Mouse (Mus musculus) intestine, embryonic 16.5 days (tissue): Measurements from ENCODE around the gene Acot3. TPM values are rescaled to one million over a fixed set of nuclear protein-coding genes. Genes with fewer than 3 reads are reported as not detected.
"Not testable (repeated sequence)": the region's sequence is repeated elsewhere in the genome, so short reads cannot be mapped to it uniquely, and the experiment has no call there.

Experiments used
- ATAC-seq: fragments of 200-750 bp; cut with Nextera tagmentation; 2 replicates; pipeline ENCODE4 v1.8.0; 2017; ENCODE audit warnings: moderate TSS enrichment, moderate library complexity
- H3K27ac ChIP-seq: fragments of 300-500 bp; sonication (generic); 2 replicates; pipeline ENCODE4 v1.5.1; 2014; ENCODE audit warnings: mild to moderate bottlenecking, low read length
- H3K27me3 ChIP-seq: fragments of 300-500 bp; sonication (generic); replicated peaks from 2 replicates; pipeline ENCODE4 v1.6.1; 2014; ENCODE audit warnings: low read length, control low read depth, mixed read lengths; ENCODE audit not compliant: control insufficient read depth, insufficient read depth
- H3K36me3 ChIP-seq: fragments of 300-500 bp; sonication (generic); 2 replicates; pipeline ENCODE4 v1.6.1; 2014; ENCODE audit warnings: low read length, control low read depth; ENCODE audit not compliant: control insufficient read depth, insufficient read depth
- H3K4me1 ChIP-seq: fragments of 300-500 bp; sonication (generic); 2 replicates; pipeline ENCODE4 v1.6.1; 2014; ENCODE audit warnings: low read length, control low read depth, mixed read lengths; ENCODE audit not compliant: control insufficient read depth, insufficient read depth
- H3K4me2 ChIP-seq: fragments of 300-500 bp; sonication (generic); 2 replicates; pipeline ENCODE4 v1.6.1; 2014; ENCODE audit warnings: low read depth, low read length, control low read depth
- H3K4me3 ChIP-seq: fragments of 300-500 bp; sonication (generic); 2 replicates; pipeline ENCODE4 v1.5.1; 2014; ENCODE audit warnings: mild to moderate bottlenecking, low read length
- H3K9ac ChIP-seq: fragments of 300-500 bp; sonication (generic); 2 replicates; pipeline ENCODE4 v1.6.1; 2014; ENCODE audit warnings: low read depth, low read length
- H3K9me3 ChIP-seq: fragments of 300-500 bp; sonication (generic); 2 replicates; pipeline ENCODE4 v1.6.1; 2016; ENCODE audit warnings: low read length, control low read depth; ENCODE audit not compliant: control insufficient read depth
- WGBS: fragments of 180-500 bp; shearing (Covaris S2); extraction: QIAGEN DNeasy Blood & Tissue Kit; methylation state at CpG from one replicate; pipeline ENCODE4 v1.1.7; 2014; 5-methylcytosine and 5-hydroxymethylcytosine counted together
- polyA plus RNA-seq: library from polyadenylated mRNA; unstranded; fragments of >200 nt; fragmentation: Nextera tagmentation; extraction: Ambion mirVana; gene quantifications from 2 replicates; pipeline ENCODE4 v1.2.1, GENCODE M21; 2015

Acot3 gene
- 7.0 and 11.7 TPM in 2 replicates for polyA plus RNA-seq

DNA sequence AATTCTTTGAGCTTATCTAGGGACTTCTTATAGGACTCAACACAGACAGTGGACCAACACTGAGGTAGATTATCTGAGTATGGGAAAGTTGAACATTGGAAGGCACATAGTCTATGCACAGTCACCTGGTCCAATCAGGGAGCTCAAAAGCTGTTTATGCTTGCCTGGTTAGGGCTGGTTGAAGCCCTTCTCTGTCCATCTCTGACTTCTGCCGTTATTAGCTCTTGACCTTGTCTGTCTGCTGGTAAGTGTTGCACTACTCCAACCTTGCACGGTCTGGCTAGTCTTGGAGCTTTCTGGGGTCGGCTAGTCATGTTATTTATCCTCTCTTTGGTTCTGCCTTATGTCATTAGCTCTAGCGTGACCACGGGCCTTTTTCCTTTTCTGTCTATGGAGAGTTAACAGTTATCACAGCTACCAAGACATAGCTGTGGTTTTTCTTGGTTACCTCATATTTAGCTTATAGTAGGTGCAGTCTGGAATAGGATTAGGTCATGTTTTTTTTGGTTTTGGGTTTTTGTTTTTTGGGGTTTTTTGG lies at the start of gene Acot3:
Gene Acot3, plus strand, starts transcription at position 208 of the 538 bp plus-strand sequence.
- no peak within 1 kb of the TSS; the same call in 1 of the 2 replicates for H3K4me3 ChIP-seq
- no peaks in the 10 kb centered on the region for H3K36me3 ChIP-seq
- WGBS = 62% methylated on average over 5 of the region's 5 CpGs
- no peak within 1 kb of the TSS for H3K27ac ChIP-seq
- H3K9me3 ChIP-seq = no peaks in the 10 kb centered on the region
- H3K9ac ChIP-seq = no peak within 1 kb of the TSS
- H3K4me1 ChIP-seq = peaks cover 3% of the 10 kb centered on the region; the same call in 1 of the 2 replicates
- 0 out of 2 replicates have a peak within 1 kb of the TSS, but pooled peaks have one; percentile 88 for H3K4me2 ChIP-seq
- no peaks in the 10 kb centered on the region; the same call in 1 of the 2 replicates for H3K27me3 ChIP-seq
- no peak for ATAC-seq

GRCm38 (mm10) chr12:84003866-84004265 lies 48.1 kb upstream of the Acot3 start:
- H3K36me3 ChIP-seq = no peaks in the 10 kb centered on the region
- no peak overlapping the region for H3K9ac ChIP-seq
- H3K27ac ChIP-seq = no peak overlapping the region
- no peak overlapping the region for H3K4me2 ChIP-seq
- H3K9me3 ChIP-seq = no peaks in the 10 kb centered on the region
- no peak for ATAC-seq
- H3K4me1 ChIP-seq = peaks cover 7% of the 10 kb centered on the region; the same call in 1 of the 2 replicates
- H3K4me3 ChIP-seq = no peak overlapping the region
- 81% methylated on average over 1 of the region's 1 CpGs for WGBS
- no peaks in the 10 kb centered on the region for H3K27me3 ChIP-seq

DNA sequence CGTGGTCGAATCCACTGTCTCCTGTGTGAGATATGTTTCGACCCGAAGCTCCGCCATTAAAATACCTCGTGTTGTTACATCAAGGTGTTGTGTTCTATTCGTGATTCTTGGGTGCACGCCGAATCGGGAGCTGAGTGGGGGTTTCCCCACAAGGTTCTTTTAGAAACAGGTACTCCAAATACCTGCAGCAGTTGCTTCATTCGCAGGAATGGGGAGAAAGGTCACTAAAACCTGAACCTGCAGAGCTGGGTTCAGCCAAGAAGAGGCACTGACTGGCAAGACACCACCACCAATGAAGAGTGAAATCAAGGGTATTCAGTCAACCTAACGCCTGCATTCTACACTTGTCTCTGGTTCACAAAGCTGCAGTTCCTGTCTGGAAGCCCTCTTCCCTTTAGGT lies 43.7 kb upstream of the Acot3 start:
- no peaks in the 10 kb centered on the region for H3K36me3 ChIP-seq
- no peaks in the 10 kb centered on the region for H3K9me3 ChIP-seq
- WGBS = 85% methylated on average over 12 of the region's 12 CpGs
- no peak overlapping the region for H3K9ac ChIP-seq
- H3K27ac ChIP-seq = no peak overlapping the region; the same call in 1 of the 2 replicates
- H3K4me1 ChIP-seq = peaks cover 15% of the 10 kb centered on the region
- H3K4me2 ChIP-seq = no peak overlapping the region
- H3K4me3 ChIP-seq = no peak overlapping the region
- ATAC-seq = no peak
- H3K27me3 ChIP-seq = no peaks in the 10 kb centered on the region

- WGBS = 47% methylated on average over 8 of the region's 8 CpGs
Measured at GRCm38 (mm10) chr12:84008729-84009128, 43.2 kb upstream of the Acot3 start.

GRCm38 (mm10) chr12:84009171-84009965 lies 42.6 kb upstream of the Acot3 start, which contains the start of gene Acot1:
Acot1 (plus strand) TSS chr12:84009490.
- peak; percentile 99 for ATAC-seq
- Histone ChIP-seq H3K27ac (peak within 1 kb of the TSS; percentile 90), H3K4me3 (peak within 1 kb of the TSS; percentile 53), H3K4me1 (peaks cover 15% of the 10 kb centered on the region), H3K9ac (peak within 1 kb of the TSS; percentile 70), H3K4me2 (peak within 1 kb of the TSS; percentile 57)
- H3K27me3 ChIP-seq, H3K9me3 ChIP-seq, H3K36me3 ChIP-seq: not testable (repeated sequence)
- 1% methylated on average over 50 of the region's 70 CpGs for WGBS

More at GRCm38 (mm10) chr12:84008729-84009128, 43.2 kb upstream of the Acot3 start:
- peak overlapping the region; percentile 90 for H3K27ac ChIP-seq
- peak overlapping the region; percentile 53 for H3K4me3 ChIP-seq
- ATAC-seq = peak; percentile 10
- peaks cover 15% of the 10 kb centered on the region for H3K4me1 ChIP-seq
- peak overlapping the region; percentile 70 for H3K9ac ChIP-seq
- no peaks in the 10 kb centered on the region for H3K36me3 ChIP-seq
- peak overlapping the region; percentile 57 for H3K4me2 ChIP-seq
- no peaks in the 10 kb centered on the region for H3K27me3 ChIP-seq
- H3K9me3 ChIP-seq = no peaks in the 10 kb centered on the region

DNA sequence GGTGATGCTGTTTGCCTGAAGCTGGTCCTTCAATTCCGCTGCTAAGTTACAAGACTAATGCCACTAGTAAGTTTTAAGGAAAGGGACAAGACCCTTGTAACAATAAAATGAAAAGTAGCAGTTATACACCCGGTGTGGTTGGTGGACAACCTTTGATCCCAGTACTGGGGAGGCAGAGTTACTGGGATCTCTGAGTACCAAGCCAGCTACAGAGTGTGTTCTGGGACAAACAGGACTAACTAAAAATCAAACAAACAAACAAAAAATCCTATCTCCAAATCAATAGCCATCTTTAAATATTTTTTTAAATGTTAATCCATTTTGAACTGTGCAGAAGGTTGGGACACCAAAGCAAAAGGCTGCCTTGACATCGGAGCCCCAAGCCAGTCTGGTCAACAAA lies 41.7 kb upstream of the Acot3 start:
- no peaks in the 10 kb centered on the region for H3K36me3 ChIP-seq
- peaks cover 15% of the 10 kb centered on the region for H3K4me1 ChIP-seq
- H3K4me2 ChIP-seq = peak overlapping the region; percentile 57
- WGBS = 70% methylated on average over 3 of the region's 3 CpGs
- peak overlapping the region; percentile 70 for H3K9ac ChIP-seq
- no peak for ATAC-seq
- no peaks in the 10 kb centered on the region for H3K9me3 ChIP-seq
- no peaks in the 10 kb centered on the region for H3K27me3 ChIP-seq
- no peak overlapping the region for H3K27ac ChIP-seq
- peak overlapping the region; percentile 53 for H3K4me3 ChIP-seq

DNA sequence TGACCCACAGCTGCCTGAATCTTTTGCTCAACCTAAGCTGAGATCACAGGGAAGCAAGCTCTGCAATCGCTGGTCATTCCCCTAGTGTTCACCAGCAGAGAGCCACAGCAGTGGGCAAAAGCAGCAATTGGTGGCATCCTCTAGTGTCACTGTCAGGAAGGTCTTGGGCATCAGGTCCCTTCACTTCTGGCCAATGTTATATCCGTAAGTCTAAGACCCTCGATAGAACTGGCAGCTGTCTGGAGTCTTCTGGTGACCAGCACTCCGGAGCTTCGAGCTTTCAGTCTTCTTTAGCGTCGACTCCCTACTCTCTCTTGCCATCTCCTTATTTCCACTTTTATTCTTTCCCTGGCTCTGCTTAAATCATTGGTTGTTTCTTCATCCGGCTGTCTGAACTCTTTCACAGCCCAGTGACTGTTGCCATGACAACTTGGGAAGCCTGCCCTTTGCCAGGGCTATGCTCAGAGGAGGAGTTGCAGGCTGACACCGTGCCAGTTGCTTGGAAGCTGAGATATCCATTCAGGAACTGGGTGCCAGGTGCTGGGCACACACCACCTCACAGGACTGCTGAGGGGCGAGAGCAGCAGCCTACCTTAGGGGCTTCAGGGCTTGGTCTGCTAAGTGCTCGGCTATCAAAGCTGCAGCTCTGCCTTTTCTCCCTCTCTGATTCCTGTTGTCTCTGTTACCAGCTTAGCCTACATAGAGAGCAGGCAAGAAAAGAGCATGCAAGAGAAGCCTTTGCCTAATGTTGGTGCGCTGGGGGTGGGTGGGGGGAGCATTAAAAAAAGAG lies 40.5 kb upstream of the Acot3 start:
- Histone ChIP-seq H3K36me3 (no peaks in the 10 kb centered on the region), H3K9ac (peak overlapping the region; percentile 30), H3K27me3 (no peaks in the 10 kb centered on the region), H3K4me3 (peak overlapping the region; percentile 53), H3K4me1 (peaks cover 15% of the 10 kb centered on the region), H3K4me2 (peak overlapping the region; percentile 57), H3K9me3 (no peaks in the 10 kb centered on the region), H3K27ac (0 out of 2 replicates have a peak overlapping the region, but pooled peaks have one; percentile 2)
- WGBS = 49% methylated on average over 12 of the region's 12 CpGs
- ATAC-seq = 0 out of 2 replicates have a peak, but pooled peaks have one; percentile 15

DNA sequence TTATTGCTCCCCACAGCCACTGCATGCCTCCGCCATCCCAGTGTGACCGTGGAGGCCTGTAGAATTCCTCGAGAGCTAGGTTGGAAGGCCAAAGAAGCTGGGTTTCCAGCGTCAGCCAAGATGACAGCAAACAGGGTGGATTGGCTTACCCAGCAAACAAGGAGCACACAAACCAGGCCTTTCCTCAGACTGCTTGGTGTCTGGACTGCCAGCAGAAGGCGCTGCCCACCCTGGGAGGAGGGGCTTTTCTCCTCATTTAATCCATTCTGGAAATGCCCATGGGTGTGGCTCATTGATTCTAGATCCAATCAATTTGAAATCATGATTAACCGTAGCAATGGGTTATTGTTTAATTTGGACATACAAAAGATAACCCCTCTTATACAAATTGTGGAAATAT lies 38.8 kb upstream of the Acot3 start:
- Histone ChIP-seq H3K27ac (no peak overlapping the region), H3K4me1 (peaks cover 15% of the 10 kb centered on the region), H3K9me3 (no peaks in the 10 kb centered on the region), H3K9ac (no peak overlapping the region), H3K4me3 (no peak overlapping the region), H3K27me3 (no peaks in the 10 kb centered on the region), H3K36me3 (no peaks in the 10 kb centered on the region), H3K4me2 (no peak overlapping the region)
- WGBS = 70% methylated on average over 6 of the region's 6 CpGs
- ATAC-seq = no peak

- Histone ChIP-seq H3K9me3 (no peaks in the 10 kb centered on the region), H3K27me3 (no peaks in the 10 kb centered on the region), H3K36me3 (no peaks in the 10 kb centered on the region), H3K9ac (no peak overlapping the region), H3K4me1 (peaks cover 12% of the 10 kb centered on the region), H3K4me2 (no peak overlapping the region), H3K27ac (no peak overlapping the region), H3K4me3 (no peak overlapping the region)
- 89% methylated on average over 7 of the region's 7 CpGs for WGBS
- no peak for ATAC-seq
Measured at GRCm38 (mm10) chr12:84013701-84014100, 38.2 kb upstream of the Acot3 start.
